Mouse (Mus musculus): ENCODE data around the gene Slc35g3. TPM values are rescaled to one million over a fixed set of nuclear protein-coding genes. Genes with fewer than 3 reads are reported as not detected.

Slc35g3 gene
- total and polyA plus RNA-seq, 3 experiments, result not detected

- H3K4me1 ChIP-seq (ENCODE audit: control insufficient read depth in 1 of 2, insufficient read depth in 2 of 2), result peaks cover 0 to 15% of the 10 kb centered on the region in 2 experiments; a peak in 2 of 4 replicates
- no peaks in the 10 kb centered on the region for H3K79me2 ChIP-seq (replicated peaks; ENCODE audit: control insufficient read depth, extremely low read depth, insufficient read depth, poor library complexity, severe bottlenecking)
- H3K36me3 ChIP-seq (replicated peaks in 1 of 2; ENCODE audit: control insufficient read depth in 1 of 2, insufficient read depth in 1 of 2, low read length in 1 of 2), result peaks cover 0 to 9% of the 10 kb centered on the region in 2 experiments
- DNase-seq (ENCODE audit: extremely low read depth), result no peak
- H3K27me3 ChIP-seq (replicated peaks), result no peaks in the 10 kb centered on the region
- in situ Hi-C loops (cut with MboI; ENCODE audit: low pct_ligation_motif_present, low pct_unique_long_range_greater_than_20kb, low sequenced_read_pairs) (no loop called here), dilution Hi-C loops (cut with MboI; ENCODE audit: extremely low pct_ligation_motif_present, extremely low pct_unique_long_range_greater_than_20kb, low sequenced_read_pairs) (no loop called here)
- H3K4me2 ChIP-seq (ENCODE audit: insufficient read depth, low read depth, poor library complexity, severe bottlenecking), result no peak overlapping the region
- no peak overlapping the region for H3K27ac ChIP-seq (ENCODE audit: insufficient read depth, low read depth)
- TF ChIP-seq MAX (IDR thresholded peaks at IDR 0.05; ENCODE audit: low read length), result no peak
- TF ChIP-seq ETS1 (conservative IDR thresholded peaks at IDR 0.05; ENCODE audit: low read depth, low read length), result no peak
- TF ChIP-seq UBTF (IDR thresholded peaks at IDR 0.05; ENCODE audit: low read depth, low read length), result no peak
- no peak overlapping the region for H3K4me3 ChIP-seq (replicated peaks in 1 of 3; ENCODE audit: low read depth in 2 of 3, low read length in 2 of 3, poor library complexity in 1 of 3)
- no peaks in the 10 kb centered on the region for H3K9me3 ChIP-seq (replicated peaks; ENCODE audit: low read length)
- H3K9ac ChIP-seq (ENCODE audit: insufficient read depth, low read depth), result no peak overlapping the region
Observed at GRCm38 (mm10) chr11:69789431-69789830, 27.7 kb upstream of the Slc35g3 start.

GRCm38 (mm10) chr11:69787306-69787705, 25.5 kb upstream of the Slc35g3 start:
- no peak for DNase-seq (ENCODE audit: extremely low read depth)
- H3K27ac ChIP-seq (ENCODE audit: insufficient read depth, low read depth), result no peak overlapping the region
- H3K4me1 ChIP-seq (ENCODE audit: control insufficient read depth in 1 of 2, insufficient read depth in 2 of 2), result peaks cover 0 to 19% of the 10 kb centered on the region in 2 experiments; a peak in 2 of 4 replicates
- in situ Hi-C loops (cut with MboI; ENCODE audit: low pct_ligation_motif_present, low pct_unique_long_range_greater_than_20kb, low sequenced_read_pairs), result no loop called here
- no peaks in the 10 kb centered on the region for H3K9me3 ChIP-seq (replicated peaks; ENCODE audit: low read length)
- H3K79me2 ChIP-seq (replicated peaks; ENCODE audit: control insufficient read depth, extremely low read depth, insufficient read depth, poor library complexity, severe bottlenecking), result no peaks in the 10 kb centered on the region
- peaks cover 0 to 6% of the 10 kb centered on the region in 2 experiments for H3K36me3 ChIP-seq (replicated peaks in 1 of 2; ENCODE audit: control insufficient read depth in 1 of 2, insufficient read depth in 1 of 2, low read length in 1 of 2)
- no peak overlapping the region for H3K4me3 ChIP-seq (replicated peaks in 1 of 3; ENCODE audit: low read depth in 2 of 3, low read length in 2 of 3, poor library complexity in 1 of 3)
- H3K9ac ChIP-seq (ENCODE audit: insufficient read depth, low read depth), result no peak overlapping the region
- no peak overlapping the region for H3K4me2 ChIP-seq (ENCODE audit: insufficient read depth, low read depth, poor library complexity, severe bottlenecking)
- no peaks in the 10 kb centered on the region for H3K27me3 ChIP-seq (replicated peaks)
- dilution Hi-C loops (cut with MboI; ENCODE audit: extremely low pct_ligation_motif_present, extremely low pct_unique_long_range_greater_than_20kb, low sequenced_read_pairs), result no loop called here
- no peak for TF ChIP-seq BHLHE40 (IDR thresholded peaks at IDR 0.05; ENCODE audit: low read depth, low read length)

GRCm38 (mm10) chr11:69784793-69785272, 23.1 kb upstream of the Slc35g3 start:
- in situ Hi-C loops (cut with MboI; ENCODE audit: low pct_ligation_motif_present, low pct_unique_long_range_greater_than_20kb, low sequenced_read_pairs) (no loop called here), dilution Hi-C loops (cut with MboI; ENCODE audit: extremely low pct_ligation_motif_present, extremely low pct_unique_long_range_greater_than_20kb, low sequenced_read_pairs) (no loop called here)
- H3K4me3 ChIP-seq (replicated peaks in 1 of 3; ENCODE audit: low read depth in 2 of 3, low read length in 2 of 3, poor library complexity in 1 of 3), result peak overlapping the region; percentile 46 to 54 (median 49)
- peaks cover 0 to 9% of the 10 kb centered on the region in 2 experiments for H3K36me3 ChIP-seq (replicated peaks in 1 of 2; ENCODE audit: control insufficient read depth in 1 of 2, insufficient read depth in 1 of 2, low read length in 1 of 2)
- H3K27me3 ChIP-seq (replicated peaks), result no peaks in the 10 kb centered on the region
- 0 out of 2 replicates have a peak overlapping the region, but pooled peaks have one; percentile 5 for H3K27ac ChIP-seq (ENCODE audit: insufficient read depth, low read depth)
- peak; percentile 81 for DNase-seq (ENCODE audit: extremely low read depth)
- peak overlapping the region; percentile 60 for H3K9ac ChIP-seq (ENCODE audit: insufficient read depth, low read depth)
- H3K4me2 ChIP-seq (ENCODE audit: insufficient read depth, low read depth, poor library complexity, severe bottlenecking), result peak overlapping the region; percentile 92
- no peaks in the 10 kb centered on the region for H3K9me3 ChIP-seq (replicated peaks; ENCODE audit: low read length)
- H3K4me1 ChIP-seq (ENCODE audit: control insufficient read depth in 1 of 2, insufficient read depth in 2 of 2), result peaks cover 0 to 29% of the 10 kb centered on the region in 2 experiments; a peak in 2 of 4 replicates
- H3K79me2 ChIP-seq (replicated peaks; ENCODE audit: control insufficient read depth, extremely low read depth, insufficient read depth, poor library complexity, severe bottlenecking), result no peaks in the 10 kb centered on the region
- TF ChIP-seq PAX5 (IDR thresholded peaks at IDR 0.05; ENCODE audit: low read length) (no peak), MAFK (IDR thresholded peaks at IDR 0.05; ENCODE audit: insufficient replicate concordance, low read length) (no peak), ZC3H11A (IDR thresholded peaks at IDR 0.05; ENCODE audit: low read depth, low read length) (no peak), ZKSCAN1 (IDR thresholded peaks at IDR 0.05; ENCODE audit: borderline replicate concordance, low read depth, low read length) (no peak), JUND (conservative IDR thresholded peaks at IDR 0.05; ENCODE audit: low read depth, low read length) (no peak), SIN3A (IDR thresholded peaks at IDR 0.05; ENCODE audit: low read length) (peak; percentile 82), ZMIZ1 (IDR thresholded peaks at IDR 0.05; ENCODE audit: low read depth, low read length) (peak; percentile 92), HCFC1 (IDR thresholded peaks at IDR 0.05; ENCODE audit: low read depth, low read length) (peak; percentile 69), USF2 (conservative IDR thresholded peaks at IDR 0.05; ENCODE audit: low read depth, low read length) (no peak), E2F4 (IDR thresholded peaks at IDR 0.05; ENCODE audit: insufficient replicate concordance, low read depth, low read length) (no peak), NELFE (IDR thresholded peaks at IDR 0.05; ENCODE audit: low read depth, low read length) (peak; percentile 88), MXI1 (IDR thresholded peaks at IDR 0.05; ENCODE audit: low read depth, low read length) (no peak; the same call in 1 of the 2 replicates), MAZ (IDR thresholded peaks at IDR 0.05; ENCODE audit: low read depth, low read length) (0 out of 2 replicates have a peak, but pooled peaks have one; percentile 36), BHLHE40 (IDR thresholded peaks at IDR 0.05; ENCODE audit: low read depth, low read length) (no peak), CHD1 (IDR thresholded peaks at IDR 0.05; ENCODE audit: low read depth, low read length) (no peak), MEF2A (IDR thresholded peaks at IDR 0.05; ENCODE audit: borderline replicate concordance, low read depth, low read length) (peak; percentile 35; the same call in 1 of the 2 replicates), ETS1 (conservative IDR thresholded peaks at IDR 0.05; ENCODE audit: low read depth, low read length) (no peak), RAD21 (IDR thresholded peaks at IDR 0.05; ENCODE audit: low read depth, low read length) (no peak), ZNF384 (IDR thresholded peaks at IDR 0.05; ENCODE audit: low read depth, low read length) (no peak), NRF1 (IDR thresholded peaks at IDR 0.05; ENCODE audit: low read depth, low read length) (no peak), UBTF (IDR thresholded peaks at IDR 0.05; ENCODE audit: low read depth, low read length) (no peak), TCF12 (IDR thresholded peaks at IDR 0.05; ENCODE audit: low read depth, low read length) (peak; percentile 73), CHD2 (IDR thresholded peaks at IDR 0.05; ENCODE audit: low read length) (no peak), ELF1 (IDR thresholded peaks at IDR 0.05; ENCODE audit: low read depth, low read length) (peak; percentile 88)
